Mouse (Mus musculus) inflammation-experienced regulatory T-cells, adult 6 months (primary cell): ENCODE data around the gene Gnas. TPM values are rescaled to one million over a fixed set of nuclear protein-coding genes. Genes with fewer than 3 reads are reported as not detected.
A peak's percentile ranks its signal among the peaks of the same experiment; 100 is the strongest.
"Not testable (repeated sequence)": the region's sequence is repeated elsewhere in the genome, so short reads cannot be mapped to it uniquely, and the experiment has no call there.

ENCODE experiments used
- ATAC-seq: one replicate; pipeline ENCODE4 v1.8.0; 2017
- polyA plus RNA-seq, 3 experiments: library from polyadenylated mRNA; unstranded; fragments of 100-300 nt; shearing (Covaris generic); gene quantifications; one replicate each; pipeline ENCODE4 v1.2.1; 2017

Gnas gene
- polyA plus RNA-seq, 3 experiments from 2014 or later = 121 to 127 (median 126) TPM

DNA sequence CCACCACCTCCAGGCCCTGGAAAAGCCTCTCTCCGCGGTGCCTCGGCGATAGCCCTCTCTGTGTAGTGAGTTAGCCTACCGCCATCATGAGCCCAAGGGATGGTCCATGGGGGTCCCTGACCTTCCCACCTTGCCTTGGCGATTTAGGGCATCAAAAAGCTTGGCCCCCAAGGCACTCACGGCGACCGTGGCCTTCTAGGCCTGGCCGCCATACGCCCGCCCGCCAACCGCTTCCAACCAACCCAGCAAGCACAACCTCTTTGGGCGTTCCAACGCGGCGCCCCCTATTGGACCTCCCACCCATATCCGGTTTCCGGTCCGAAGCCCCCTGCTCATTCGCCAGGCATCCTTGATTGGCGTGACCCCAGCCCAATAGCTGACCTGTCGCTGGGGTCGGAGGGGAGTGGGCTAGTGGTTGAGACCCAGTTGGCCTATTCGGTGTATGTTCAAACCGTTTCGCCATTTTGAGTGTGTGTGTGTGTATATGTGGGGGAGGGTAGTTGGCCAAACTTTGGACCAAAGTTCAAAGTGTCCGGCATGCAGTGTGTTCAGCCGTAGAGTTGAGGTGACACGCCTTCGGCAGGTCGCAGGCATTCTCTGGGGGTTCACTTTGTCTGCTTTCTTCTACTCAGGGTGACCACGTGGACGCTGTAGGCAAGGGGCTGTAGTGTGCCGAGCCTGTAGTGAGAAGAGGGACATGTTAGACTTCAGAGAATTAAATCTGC, 11.2 kb downstream of the Gnas start:
- peak; percentile 75 for ATAC-seq

DNA sequence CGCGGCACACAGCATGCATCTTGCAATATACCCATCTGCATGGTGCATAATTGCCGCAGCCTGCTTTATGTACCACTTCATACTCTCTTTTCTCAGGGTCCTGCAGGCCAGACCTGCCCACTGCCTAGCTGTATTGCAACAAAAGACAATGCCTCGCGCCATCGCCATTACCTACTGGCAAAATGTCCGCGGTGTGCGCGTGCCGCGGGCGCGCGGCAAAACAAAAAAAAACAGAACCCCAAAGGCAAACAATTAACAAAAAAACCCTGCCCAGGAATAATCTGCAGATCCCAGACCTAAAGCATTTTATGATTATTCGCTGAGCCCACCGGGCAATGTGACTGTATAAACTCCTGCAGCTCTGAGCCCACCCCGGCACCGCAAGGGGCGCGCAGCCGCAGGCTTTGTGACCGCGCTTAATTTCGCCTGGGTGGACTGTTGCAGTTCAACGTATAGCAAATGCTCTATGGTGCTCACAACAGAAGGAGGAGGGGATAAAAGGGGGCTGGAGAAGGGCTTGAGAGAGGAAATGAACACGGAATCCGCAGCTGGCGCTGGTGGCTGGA, 11.9 kb downstream of the Gnas start:
- ATAC-seq = no peak

DNA sequence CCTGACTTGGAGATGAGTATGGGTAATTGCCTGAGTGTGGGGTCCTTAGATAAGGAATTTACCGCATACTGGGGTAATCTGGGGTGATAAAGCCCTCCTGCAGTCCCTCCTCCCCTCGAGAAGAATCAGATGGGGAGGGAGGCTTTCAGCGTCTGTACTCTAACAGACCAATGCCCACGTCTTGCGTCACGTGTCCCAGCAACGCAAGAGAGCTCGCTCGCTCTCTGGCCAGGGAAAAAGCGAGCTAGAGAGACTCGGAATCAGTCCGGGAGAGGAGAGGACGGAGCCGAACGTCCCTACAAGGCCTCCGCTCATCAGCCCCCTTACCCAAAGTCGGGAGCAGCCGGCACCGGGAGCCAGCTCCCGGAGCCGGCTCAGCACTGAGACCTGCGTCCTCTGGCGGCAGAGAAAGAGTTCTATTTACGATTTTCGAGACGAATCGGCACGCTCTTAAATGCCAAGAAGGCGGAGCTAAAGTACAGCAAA, 13.0 kb downstream of the Gnas start:
- ATAC-seq = peak; percentile 33

DNA sequence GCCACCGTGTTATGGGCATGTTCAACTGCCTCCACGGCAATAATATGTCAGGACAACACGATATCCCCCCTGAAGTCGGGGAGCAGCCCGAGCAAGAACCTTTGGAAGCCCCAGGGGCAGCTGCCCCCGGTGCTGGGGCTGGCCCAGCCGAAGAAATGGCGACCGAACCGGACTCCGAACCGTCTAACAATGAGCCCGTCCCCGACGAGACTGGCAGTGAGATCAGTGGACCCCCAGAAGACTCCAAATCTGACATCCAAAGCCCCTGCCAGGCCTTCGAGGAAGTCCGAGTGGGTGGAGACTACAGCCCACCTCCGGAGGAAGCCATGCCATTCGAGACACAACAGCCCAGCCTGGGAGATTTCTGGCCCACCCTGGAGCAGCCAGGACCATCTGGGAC, 13.7 kb downstream of the Gnas start:
- no peak for ATAC-seq

DNA sequence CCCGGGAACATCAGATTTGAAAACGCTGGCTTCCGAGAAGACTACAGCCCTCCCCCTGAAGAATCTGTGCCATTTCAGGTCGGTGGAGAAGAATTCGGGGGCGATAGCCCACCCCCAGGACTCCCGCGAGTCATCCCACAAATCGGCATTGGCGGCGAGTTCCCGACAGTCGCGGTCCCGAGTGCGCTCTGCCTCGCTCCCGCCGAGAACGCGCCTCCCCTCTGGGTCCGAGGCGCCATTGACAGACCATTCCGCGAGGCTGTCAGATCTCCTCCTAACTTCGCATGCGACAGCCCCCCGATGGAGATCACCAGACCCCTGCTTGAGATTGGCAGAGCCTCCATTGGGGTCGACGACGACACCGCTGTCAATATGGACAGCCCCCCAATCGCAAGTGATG, 14.4 kb downstream of the Gnas start:
- no peak for ATAC-seq

DNA sequence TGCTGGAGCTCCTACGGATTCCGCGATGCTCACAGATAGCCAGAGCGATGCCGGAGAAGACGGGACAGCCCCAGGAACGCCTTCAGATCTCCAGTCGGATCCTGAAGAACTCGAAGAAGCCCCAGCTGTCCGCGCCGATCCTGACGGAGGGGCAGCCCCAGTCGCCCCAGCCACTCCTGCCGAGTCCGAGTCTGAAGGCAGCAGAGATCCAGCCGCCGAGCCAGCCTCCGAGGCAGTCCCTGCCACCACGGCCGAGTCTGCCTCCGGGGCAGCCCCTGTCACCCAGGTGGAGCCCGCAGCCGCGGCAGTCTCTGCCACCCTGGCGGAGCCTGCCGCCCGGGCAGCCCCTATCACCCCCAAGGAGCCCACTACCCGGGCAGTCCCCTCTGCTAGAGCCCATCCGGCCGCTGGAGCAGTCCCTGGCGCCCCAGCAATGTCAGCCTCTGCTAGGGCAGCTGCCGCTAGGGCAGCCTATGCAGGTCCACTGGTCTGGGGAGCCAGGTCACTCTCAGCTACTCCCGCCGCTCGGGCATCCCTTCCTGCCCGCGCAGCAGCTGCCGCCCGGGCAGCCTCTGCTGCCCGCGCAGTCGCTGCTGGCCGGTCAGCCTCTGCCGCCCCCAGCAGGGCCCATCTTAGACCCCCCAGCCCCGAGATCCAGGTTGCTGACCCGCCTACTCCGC, 15.1 kb downstream of the Gnas start:
- ATAC-seq = no peak

DNA sequence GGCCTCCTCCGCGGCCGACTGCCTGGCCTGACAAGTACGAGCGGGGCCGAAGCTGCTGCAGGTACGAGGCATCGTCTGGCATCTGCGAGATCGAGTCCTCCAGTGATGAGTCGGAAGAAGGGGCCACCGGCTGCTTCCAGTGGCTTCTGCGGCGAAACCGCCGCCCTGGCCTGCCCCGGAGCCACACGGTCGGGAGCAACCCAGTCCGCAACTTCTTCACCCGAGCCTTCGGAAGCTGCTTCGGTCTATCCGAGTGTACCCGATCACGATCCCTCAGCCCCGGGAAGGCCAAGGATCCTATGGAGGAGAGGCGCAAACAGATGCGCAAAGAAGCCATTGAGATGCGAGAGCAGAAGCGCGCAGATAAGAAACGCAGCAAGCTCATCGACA, 15.6 kb downstream of the Gnas start:
- ATAC-seq = no peak

DNA sequence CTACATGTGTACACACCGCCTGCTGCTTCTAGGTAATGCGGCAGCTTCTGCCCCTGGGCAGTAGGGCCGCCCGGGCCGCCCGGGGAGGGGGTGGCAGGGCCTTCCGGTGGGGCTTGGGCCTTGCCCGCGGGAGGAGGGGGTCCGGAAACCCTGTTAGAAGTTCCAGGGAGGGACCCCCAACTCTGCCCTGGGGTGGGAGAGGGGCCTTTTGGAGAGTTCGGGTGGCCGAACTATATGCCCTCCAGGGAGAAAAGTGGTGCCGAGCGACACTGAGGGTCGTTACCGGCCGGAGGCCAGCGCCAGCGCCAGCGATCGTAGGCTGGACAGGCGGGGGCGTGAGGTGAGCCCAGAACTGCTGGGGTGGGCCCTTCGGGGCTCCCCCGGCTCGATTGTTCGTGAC, 16.1 kb downstream of the Gnas start:
- ATAC-seq = no peak

DNA sequence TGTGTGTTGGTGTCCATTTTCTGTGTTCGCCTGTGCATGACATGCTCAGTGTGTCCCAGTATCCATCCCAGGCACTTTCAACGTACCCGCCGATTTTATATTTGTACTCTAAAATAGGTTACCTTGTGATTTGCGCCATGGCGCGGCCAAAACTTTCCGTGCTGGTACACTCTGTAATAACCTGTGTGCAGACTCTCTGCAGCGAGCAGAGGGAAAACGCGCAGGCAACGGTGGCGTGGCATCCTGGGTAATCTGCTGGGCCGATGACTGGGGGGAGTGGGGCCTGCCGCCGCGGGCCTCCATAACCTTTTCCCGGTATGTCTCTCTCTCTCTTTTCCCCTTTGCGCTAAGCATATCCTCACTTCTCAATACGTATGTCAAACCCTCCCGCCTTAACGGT, 16.5 kb downstream of the Gnas start:
- ATAC-seq = no peak

DNA sequence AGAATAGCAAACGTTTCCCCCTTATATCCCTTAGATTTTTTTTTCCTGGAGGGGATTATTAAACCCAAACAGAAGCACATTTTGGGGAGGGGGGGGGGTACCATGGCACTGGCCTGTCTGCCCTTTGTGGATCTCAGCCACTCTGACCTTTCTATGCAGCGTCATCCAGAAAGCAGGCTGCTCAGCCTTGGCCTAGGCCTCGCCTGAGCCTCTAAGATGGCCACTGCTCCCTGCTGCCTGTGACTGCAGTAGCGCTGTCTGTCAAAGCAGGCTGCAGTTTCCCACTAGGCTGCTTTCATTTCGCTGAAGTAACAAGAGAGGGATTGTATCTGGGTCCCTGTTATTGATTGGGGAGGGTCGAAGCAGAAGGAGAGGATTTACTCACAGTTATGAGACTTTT, 18.4 kb downstream of the Gnas start:
- no peak for ATAC-seq

DNA sequence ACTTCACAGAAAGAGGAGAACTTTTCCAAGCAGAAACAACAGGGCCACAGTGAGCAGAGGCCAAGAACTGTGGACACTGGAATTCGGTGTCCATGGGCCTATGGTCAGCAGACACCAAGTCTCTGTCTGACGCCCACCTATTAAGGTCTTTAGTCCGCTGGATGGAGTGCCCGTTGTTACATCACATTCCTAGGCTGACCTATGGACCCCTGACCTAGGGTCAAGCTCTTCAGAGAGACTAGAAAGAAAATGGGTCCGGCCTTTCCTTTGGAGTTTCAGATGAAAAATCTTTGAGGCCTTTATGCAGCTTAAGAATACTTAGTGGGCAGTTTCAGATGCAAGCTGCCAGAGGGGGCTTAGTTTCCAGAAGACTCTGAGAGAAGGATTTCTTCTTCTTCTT, 21.5 kb downstream of the Gnas start:
- no peak for ATAC-seq

DNA sequence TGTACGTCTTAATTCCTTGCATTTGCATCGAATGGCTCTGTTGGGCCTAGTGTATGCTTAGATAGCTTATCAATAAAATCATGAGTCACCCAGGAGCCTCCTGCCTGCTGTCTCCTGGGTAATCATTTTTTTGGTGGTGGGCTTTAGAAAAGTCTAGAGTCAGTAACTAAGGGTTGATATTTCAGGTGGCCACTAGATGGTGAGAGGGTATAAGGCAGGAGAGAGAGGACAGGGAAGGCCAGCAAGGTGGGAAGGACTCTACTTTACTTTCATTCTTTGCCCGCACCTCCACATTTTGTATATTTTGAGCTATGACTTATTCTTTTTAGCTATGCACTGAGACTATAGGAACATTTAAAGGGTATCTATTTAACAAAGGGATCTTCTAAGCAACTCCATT, 23.8 kb downstream of the Gnas start:
- ATAC-seq = no peak

DNA sequence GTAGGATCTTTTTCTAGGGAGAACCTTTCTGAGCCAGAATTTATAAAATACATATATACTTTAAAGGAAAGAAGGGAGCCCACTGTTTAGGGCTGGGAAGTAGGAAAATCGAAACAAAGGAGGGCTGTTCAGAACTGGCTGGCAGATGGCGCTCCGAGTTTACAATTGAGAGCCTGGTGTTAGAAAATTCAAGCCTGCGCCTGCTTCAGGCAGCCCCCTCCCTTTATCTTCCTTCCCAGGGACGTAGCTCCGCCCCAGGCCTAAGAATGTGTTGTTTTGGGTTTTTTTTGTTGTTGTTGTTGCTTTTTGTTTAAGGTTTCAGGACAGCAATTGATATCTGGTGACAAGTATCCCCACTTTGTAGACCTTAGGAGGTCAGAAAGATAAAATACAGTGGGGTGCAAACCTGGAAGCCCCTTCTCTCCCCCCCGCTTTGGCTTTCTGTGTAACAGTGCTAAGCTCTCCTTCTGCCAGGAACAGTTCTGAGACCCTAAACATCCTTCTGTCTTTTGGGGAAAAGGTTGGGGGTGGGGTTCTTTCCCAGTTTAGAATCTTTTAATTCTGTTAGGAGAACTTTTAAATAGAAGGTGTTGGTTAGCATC, 26.9 kb downstream of the Gnas start:
- ATAC-seq = no peak

DNA sequence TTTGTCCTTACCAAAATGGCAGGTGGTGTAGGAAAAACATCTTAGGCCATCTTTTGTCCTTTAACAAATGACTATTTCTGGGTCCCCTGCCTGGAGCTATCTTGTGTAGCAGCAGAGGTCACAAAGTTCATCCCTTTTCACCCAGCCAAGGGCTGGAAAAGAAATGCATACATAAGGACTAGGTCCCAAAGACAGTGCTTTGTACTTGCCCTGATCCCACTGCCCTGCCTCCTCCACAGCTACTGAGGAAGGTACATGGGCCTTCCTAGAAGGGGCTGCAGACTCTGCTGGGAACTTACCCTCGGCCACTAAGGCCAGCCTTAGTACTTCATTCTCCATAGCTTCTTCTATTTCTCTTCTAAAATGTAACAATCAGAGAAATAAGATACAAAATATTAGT, 27.5 kb downstream of the Gnas start:
- ATAC-seq = no peak

DNA sequence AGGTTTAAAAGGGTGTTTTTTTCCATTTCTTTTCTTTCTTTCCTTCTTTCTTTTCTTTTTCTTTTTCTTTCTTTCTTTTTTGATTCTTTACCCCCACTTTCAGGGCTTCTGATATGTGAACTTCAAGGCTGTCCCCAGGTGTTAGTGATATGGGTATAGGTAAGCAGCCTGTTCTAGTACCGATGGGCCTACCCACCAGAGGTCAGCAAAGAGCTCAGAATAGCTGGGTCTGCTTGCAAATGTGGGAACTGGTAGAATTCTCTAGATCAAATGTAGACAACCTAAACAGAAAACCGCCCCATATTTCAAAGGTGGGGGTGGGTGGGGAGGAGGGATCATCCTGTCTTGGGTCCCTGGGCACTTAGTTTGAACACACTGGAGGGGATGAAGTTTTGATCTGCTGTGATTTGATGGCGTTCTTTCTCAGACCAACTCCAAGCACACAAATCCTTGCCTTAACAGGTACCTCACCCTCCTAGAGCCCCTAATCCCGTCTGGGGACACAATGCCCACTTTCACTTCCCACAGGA, 28.1 kb downstream of the Gnas start:
- ATAC-seq = peak; percentile 82

DNA sequence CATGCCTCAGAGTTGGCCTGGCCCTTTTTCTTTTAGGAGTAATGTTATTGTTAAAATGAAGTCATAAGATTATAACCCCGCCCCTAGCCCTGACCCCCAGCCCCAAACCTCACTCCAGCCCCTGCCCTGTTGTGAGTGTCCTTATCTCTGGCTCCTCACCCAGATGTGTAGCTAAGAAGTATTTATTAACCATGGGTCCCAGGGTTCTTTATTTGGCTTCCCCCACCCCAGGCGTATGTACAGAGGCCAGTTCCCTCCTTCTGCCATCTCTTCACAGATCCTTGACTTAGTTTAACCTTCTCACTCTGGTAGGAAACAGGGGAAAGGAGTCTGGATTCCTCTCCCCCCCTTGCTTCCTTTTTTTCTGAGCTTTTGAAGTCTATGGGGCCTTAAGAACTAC, 28.5 kb downstream of the Gnas start:
- no peak for ATAC-seq

DNA sequence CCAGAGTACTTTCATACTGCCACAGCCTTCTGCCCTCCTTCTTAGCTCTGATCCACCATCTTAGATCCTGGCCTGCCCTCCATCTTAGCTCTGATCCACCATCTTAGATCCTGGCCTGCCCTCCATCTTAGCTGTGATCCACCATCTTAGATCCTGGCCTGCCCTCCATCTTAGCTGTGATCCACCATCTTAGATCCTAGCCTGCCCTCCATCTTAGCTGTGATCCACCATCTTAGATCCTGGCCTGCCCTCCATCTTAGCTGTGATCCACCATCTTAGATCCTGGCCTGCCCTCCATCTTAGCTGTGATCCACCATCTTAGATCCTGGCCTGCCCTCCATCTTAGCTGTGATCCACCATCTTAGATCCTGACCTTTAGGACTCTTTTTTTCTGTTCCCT, 31.3 kb downstream of the Gnas start:
- not testable (repeated sequence) for ATAC-seq

DNA sequence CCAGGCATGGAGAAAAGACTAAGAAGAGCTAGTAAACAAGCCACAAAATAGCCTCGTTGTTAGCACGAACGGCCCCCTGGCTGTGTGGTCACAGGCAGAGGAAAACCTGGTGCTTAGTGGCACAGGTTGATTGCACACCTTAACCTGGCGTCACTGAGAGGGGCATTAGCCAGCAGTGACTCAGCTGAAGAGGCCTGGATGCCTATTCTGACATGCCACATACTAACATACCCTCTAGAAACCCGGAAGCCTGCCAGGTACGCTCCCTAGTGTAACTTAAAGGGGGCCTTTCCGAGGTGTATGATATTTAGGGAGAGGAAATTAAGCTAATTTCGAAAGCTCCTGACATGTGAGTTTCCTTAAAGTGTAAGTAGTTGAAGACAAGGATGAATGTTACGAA, 32.5 kb downstream of the Gnas start:
- no peak for ATAC-seq

DNA sequence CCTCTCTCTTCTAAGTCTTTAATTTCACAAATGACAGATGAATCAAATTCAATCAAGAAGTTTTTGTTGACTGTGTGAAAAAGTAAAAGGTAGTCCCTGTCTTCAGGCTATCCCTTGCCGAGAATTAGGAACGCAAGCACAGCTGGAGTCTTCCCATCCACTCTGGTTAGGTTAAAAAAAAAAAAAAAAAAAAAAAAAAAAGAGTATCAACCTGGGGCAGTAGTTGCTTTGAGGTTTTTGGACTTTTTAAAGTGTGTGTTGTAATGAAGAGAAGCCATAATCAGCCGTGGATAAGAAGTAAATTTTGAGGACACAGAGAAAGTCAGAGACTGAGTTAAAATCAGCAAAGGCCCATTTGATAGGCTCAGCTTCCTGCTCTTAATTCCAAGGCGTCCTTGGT, 41.9 kb downstream of the Gnas start:
- ATAC-seq = no peak

DNA sequence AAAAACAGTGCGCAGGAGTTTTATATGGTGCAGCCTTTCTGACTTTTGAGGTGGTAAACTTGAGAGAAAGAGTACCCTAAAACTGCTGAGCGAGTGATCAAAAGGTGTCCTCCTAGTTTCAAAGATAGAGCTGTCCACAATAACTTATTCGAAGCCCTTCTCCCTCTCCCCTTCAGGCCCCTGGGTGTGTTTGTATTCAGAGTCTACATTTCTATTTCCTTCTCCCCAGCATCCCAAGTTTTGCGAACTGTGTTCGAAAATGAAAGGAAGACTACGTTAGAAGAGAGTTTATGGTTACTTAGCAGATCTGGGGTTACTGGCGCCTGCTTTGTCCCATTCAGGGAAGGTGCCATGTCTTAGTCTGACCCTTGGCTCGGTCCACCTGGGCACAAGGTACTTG, 42.4 kb downstream of the Gnas start:
- ATAC-seq = no peak

DNA sequence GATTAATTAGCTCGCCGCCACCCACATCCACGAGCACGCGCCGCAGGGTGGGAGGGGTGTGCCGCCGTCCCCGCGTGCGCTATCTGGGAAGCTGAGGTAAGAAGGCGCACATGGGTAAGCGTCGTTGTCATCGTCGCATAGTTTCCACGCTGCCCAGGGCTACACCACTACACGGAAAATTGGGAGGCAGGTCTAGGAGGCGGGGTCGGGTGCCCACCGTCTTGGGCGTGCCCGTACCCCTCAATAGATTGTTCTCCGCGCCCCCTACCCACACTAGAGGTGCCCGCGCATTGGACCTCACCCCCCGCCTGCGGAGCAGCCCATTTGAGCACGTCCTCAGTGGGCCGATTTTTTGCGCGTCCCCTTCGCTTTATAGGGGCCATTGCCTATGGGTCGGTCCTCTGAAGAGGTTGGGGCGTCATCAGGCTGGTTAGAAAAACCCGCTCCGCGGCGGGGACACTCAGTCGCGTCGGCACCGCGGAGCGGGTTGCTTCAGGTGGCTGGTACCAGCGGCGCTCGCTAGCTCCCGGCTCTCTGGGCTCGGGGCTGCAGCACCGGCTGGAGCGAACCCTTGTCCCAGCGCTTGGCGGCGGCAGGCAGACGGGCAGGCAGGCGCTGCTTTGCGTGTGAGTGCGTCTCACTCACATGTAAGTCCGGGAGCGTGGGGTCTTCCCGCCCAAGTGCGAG, 43.3 kb downstream of the Gnas start:
- peak; percentile 70 for ATAC-seq

DNA sequence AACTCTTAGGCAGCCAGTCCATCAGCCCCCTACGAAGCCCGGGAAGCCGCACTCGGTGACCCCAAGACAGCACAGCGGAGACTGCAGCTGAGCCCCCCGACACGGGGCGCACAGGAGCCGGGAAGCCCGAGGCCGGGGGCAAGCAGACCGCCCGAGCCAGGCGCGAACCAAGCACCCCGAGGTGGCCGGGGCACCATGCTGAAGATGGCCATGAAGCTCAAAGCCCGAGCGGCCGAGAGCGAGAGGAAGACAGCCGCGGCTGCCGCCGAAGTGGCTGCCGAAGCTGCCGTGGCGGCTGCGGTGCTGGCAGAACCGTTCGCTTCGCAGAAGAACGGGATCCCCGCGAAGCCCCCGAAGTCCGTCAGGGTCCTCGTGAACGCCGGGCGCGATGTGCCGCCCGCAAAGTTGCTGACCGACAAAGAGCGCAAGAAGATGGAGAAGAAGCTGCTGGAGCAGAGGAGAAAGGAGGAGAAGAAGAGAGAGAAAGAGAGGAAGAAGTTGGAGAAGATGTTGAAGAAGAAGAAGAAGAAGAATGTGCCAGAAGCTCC, 44.3 kb downstream of the Gnas start:
- no peak for ATAC-seq
